Mouse (Mus musculus): ENCODE results near the gene Rassf5.

Rassf5 gene

GRCm38 (mm10) chr1:131139102-131140095, 105.7 kb downstream of the Rassf5 start:
- DNase-seq (ENCODE audit: low read depth, low spot score) = no peak

- DNase-seq (ENCODE audit: low read depth, low spot score) = peak; percentile 90
Observed at GRCm38 (mm10) chr1:131138191-131139016, 106.7 kb downstream of the Rassf5 start, which contains the start of gene Dyrk3. Dyrk3 (minus strand) TSS chr1:131138340.

GRCm38 (mm10) chr1:131137717-131138118, 107.3 kb downstream of the Rassf5 start:
- no peak for DNase-seq (ENCODE audit: low read depth, low spot score)

DNA sequence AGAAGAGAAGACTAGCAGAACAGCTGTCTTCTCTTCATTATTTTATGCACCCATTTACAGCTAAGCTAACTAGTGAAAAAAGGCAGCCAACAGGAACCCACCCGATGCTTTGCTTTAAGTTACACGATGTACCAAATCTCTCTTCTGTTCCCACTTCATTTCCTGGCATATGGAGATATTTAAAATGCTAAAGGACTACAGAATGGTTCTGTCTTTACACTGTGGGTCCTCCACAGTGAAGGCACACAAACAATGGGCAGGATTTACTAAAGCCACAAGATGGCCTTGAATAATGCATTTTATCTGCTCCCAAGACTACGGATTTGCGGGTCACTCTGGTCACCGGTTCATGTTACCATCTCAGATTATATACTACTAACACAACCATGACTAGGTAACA, 107.9 kb downstream of the Rassf5 start:
- DNase-seq (ENCODE audit: low read depth, low spot score) = no peak

DNA sequence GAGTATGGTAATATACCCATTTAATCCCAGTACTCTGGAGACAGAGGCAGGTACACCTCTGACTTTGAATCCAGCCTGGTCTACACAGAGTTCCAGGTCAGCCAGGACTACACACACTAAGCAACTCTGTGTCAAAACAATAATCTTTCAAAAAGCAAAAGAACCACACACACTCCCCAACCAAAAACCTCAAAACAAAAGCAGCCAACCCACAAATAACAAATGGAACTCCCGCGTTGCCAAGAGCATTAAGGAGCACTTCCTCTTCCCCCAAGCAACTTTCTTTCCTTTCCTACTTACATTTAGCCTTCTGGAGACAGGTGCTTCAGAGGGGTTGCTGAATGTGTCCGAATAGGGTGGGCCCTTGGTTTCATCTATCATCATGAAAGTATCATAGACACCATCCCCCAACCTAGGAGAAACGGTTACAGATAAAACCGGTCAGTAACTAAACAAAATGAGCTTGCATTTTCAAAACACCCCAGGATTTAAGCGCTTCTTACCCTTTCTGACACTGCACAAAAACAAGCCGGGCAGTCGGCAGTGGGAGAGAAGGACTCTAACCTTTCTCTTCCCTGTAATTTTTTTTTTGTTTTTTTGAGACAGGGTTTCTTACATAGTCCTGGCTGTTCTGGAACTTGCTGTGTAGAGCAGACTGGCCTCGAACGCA, 109.0 kb downstream of the Rassf5 start:
- no peak for DNase-seq (ENCODE audit: low read depth, low spot score)

DNA sequence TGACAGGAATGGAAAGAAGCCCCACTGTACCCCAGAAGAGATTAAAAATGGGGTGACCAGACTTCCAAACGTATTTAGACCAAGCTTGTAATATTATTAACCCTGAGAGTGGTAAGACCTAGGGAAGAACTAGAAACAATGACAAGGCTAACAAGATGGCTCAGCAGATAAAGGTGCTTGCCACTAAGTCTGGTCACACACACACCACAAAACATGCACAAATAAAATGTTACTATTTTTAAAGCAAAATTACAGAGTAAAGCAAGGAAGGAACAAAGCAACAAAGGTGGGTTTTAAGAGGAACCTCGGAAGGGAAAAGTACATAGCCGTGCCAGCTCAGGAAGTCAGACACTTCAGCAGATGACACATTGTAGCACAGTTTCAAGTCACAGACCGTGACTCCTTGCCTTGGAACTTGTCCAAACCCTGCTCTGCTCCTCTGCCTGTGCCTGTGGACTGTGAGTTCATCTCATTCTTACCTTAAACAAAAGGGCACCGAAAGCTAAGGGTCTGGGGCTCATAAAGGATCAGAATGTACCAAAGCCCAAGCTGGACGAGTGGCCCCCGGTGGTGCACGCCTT, 110.0 kb downstream of the Rassf5 start:
- no peak for DNase-seq (ENCODE audit: low read depth, low spot score)

DNA sequence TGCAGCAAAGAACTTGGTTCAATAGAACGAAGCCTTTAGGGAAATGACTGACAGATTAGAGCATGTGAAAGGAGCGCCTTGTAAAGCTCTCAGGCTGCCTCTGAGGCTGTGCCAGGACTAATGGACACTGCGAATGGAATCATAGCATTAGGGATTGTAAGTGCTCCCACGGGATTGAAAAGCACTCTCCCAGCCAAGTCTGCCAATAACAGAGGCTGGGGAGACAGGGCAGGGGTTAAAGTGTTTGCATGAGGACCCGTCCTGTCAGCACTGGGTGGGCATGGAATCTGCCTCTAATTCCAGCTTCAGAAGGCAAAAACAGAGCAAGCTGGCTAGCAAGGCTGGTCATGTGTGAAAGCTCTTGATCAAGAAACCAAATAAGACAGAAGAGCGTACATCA, 110.8 kb downstream of the Rassf5 start:
- DNase-seq (ENCODE audit: low read depth, low spot score) = no peak

All from retina, postnatal 7 days (tissue).